Mouse (Mus musculus) retina, adult 2 months (tissue): ENCODE measurements around the gene Gcnt3.

ENCODE experiments used
- DNase-seq: peaks from one replicate; pipeline ENCODE4 v3.0.0-alpha.2; 2012; ENCODE audit warnings: low read depth, low spot score

Gene Gcnt3

GRCm38 (mm10) chr9:70037988-70038387, at the start of gene Gcnt3:
TSS of gene Gcnt3 (minus strand) at chr9:70038088.
- DNase-seq, result no peak

GRCm38 (mm10) chr9:70087379-70087778, 49.5 kb upstream of the Gcnt3 start:
- no peak for DNase-seq

- DNase-seq, result no peak
Measured at GRCm38 (mm10) chr9:70086091-70086490, 48.2 kb upstream of the Gcnt3 start.

- DNase-seq, result no peak
Measured at GRCm38 (mm10) chr9:70084107-70084506, 46.2 kb upstream of the Gcnt3 start.

GRCm38 (mm10) chr9:70082357-70083204, 44.7 kb upstream of the Gcnt3 start:
- DNase-seq, result no peak

- DNase-seq, result no peak
Measured at GRCm38 (mm10) chr9:70081767-70082166, 43.9 kb upstream of the Gcnt3 start.

GRCm38 (mm10) chr9:70080976-70081375, 43.1 kb upstream of the Gcnt3 start:
- DNase-seq, result no peak

GRCm38 (mm10) chr9:70080027-70080800, 42.3 kb upstream of the Gcnt3 start:
- DNase-seq, result no peak

- DNase-seq, result no peak
Measured at GRCm38 (mm10) chr9:70078034-70078433, 40.1 kb upstream of the Gcnt3 start.

- DNase-seq, result no peak
Measured at GRCm38 (mm10) chr9:70077170-70077569, 39.3 kb upstream of the Gcnt3 start.

- DNase-seq, result no peak
Measured at GRCm38 (mm10) chr9:70072387-70072786, 34.5 kb upstream of the Gcnt3 start.

- no peak for DNase-seq
Measured at GRCm38 (mm10) chr9:70069961-70070435, 32.1 kb upstream of the Gcnt3 start.

GRCm38 (mm10) chr9:70067497-70067896, 29.6 kb upstream of the Gcnt3 start:
- DNase-seq, result no peak

GRCm38 (mm10) chr9:70062012-70062411, 24.1 kb upstream of the Gcnt3 start:
- DNase-seq, result no peak

- DNase-seq, result no peak
Measured at GRCm38 (mm10) chr9:70053411-70053810, 15.5 kb upstream of the Gcnt3 start.

- no peak for DNase-seq
Measured at GRCm38 (mm10) chr9:70052730-70053129, 14.8 kb upstream of the Gcnt3 start.

GRCm38 (mm10) chr9:70049839-70050238, 12.0 kb upstream of the Gcnt3 start:
- no peak for DNase-seq

GRCm38 (mm10) chr9:70049416-70049783, 11.5 kb upstream of the Gcnt3 start:
- DNase-seq, result no peak

GRCm38 (mm10) chr9:70048751-70049415, 11.0 kb upstream of the Gcnt3 start:
- no peak for DNase-seq

- no peak for DNase-seq
Measured at GRCm38 (mm10) chr9:70048280-70048679, 10.4 kb upstream of the Gcnt3 start.

GRCm38 (mm10) chr9:70047839-70048238, 10.0 kb upstream of the Gcnt3 start:
- DNase-seq, result no peak

- DNase-seq, result no peak
Measured at GRCm38 (mm10) chr9:70046255-70046654, 8.4 kb upstream of the Gcnt3 start.
